Mouse (Mus musculus) ES-E14 (cell line): ENCODE measurements around the gene Ntsr2. TPM values are rescaled to one million over a fixed set of nuclear protein-coding genes. Genes with fewer than 3 reads are reported as not detected.

Source experiments
- DNase-seq: peaks from one replicate; pipeline ENCODE4 v3.0.0-alpha.2; 2013; ENCODE audit warnings: low read depth, low spot score
- H3K27ac ChIP-seq: 2 replicates; pipeline ENCODE4 v1.5.1; 2012; ENCODE audit warnings: low read depth, mild to moderate bottlenecking, low read length, moderate library complexity, mixed read lengths; ENCODE audit not compliant: poor library complexity, insufficient read depth, severe bottlenecking
- H3K36me3 ChIP-seq: 2 replicates; pipeline ENCODE4 v1.6.1; 2012; ENCODE audit warnings: mild to moderate bottlenecking, low read length, moderate library complexity, mixed read lengths; ENCODE audit not compliant: control insufficient read depth, poor library complexity, insufficient read depth, severe bottlenecking
- H3K4me1 ChIP-seq, 2 experiments: fragments of 150-350 bp in 1 of 2; sonication (generic) in 1 of 2; 2 replicates each; pipeline ENCODE4 v1.6.1; 2012; ENCODE audit warnings: low read length in 2 of 2, mild to moderate bottlenecking in 1 of 2, mixed read lengths in 1 of 2; ENCODE audit not compliant: control insufficient read depth in 2 of 2, insufficient read depth in 2 of 2, poor library complexity in 1 of 2
- H3K4me3 ChIP-seq, 2 experiments: fragments of 150-350 bp in 1 of 2; sonication (generic) in 1 of 2; 2 replicates each; pipeline ENCODE4 v1.5.1; 2012; ENCODE audit warnings: low read length in 2 of 2, low read depth in 1 of 2, mild to moderate bottlenecking in 1 of 2, mixed read lengths in 1 of 2; ENCODE audit not compliant: insufficient read depth in 1 of 2, poor library complexity in 1 of 2, severe bottlenecking in 1 of 2
- H3K9ac ChIP-seq: 2 replicates; pipeline ENCODE4 v1.6.1; 2012; ENCODE audit warnings: low read depth, mild to moderate bottlenecking, low read length, mixed read lengths; ENCODE audit not compliant: poor library complexity, insufficient read depth, severe bottlenecking
- H3K9me3 ChIP-seq: fragments of 150-350 bp; sonication (generic); 2 replicates; pipeline ENCODE4 v1.6.1; 2012; ENCODE audit warnings: low read depth, mild to moderate bottlenecking, low read length; ENCODE audit not compliant: control insufficient read depth, insufficient read depth
- CHD2 ChIP-seq: IDR thresholded peaks from 2 replicates; pipeline ENCODE4 v1.6.1; 2014; ENCODE audit warnings: mild to moderate bottlenecking, low read depth, low read length, inconsistent platforms
- HCFC1 ChIP-seq: IDR thresholded peaks from 2 replicates; pipeline ENCODE4 v1.6.1; 2012; ENCODE audit warnings: low read length, inconsistent platforms, borderline replicate concordance; ENCODE audit not compliant: insufficient read depth
- MAFK ChIP-seq: IDR thresholded peaks from 2 replicates; pipeline ENCODE4 v1.6.1; 2014; ENCODE audit warnings: mild to moderate bottlenecking, low read depth, low read length, inconsistent platforms; ENCODE audit not compliant: insufficient read depth
- ZC3H11A ChIP-seq: IDR thresholded peaks from 2 replicates; pipeline ENCODE4 v1.6.1; 2012; ENCODE audit warnings: low read depth, mild to moderate bottlenecking, inconsistent platforms, low read length, borderline replicate concordance
- ZNF384 ChIP-seq: IDR thresholded peaks from 2 replicates; pipeline ENCODE4 v1.6.1; 2012; ENCODE audit warnings: low read depth, low read length, inconsistent platforms
- in situ Hi-C, 2 experiments: fragments of 600-800 bp; cut with MboI; formaldehyde crosslinking; loops; one replicate each; pipeline ENCODE4 v1.15.1; 2025; ENCODE audit warnings: low sequenced_read_pairs in 2 of 2, inconsistent platforms in 1 of 2; ENCODE audit not compliant: unreplicated experiment in 2 of 2
- total RNA-seq: library from RNA; depleted of rRNA; stranded (reverse); fragments of 300-350 nt; gene quantifications from 2 replicates; pipeline ENCODE4 v1.2.3, GENCODE M21; 2012; rRNA removed

Ntsr2 gene
- total RNA-seq, 1 experiment: not detected

GRCm38 (mm10) chr12:16698691-16699090 lies 45.5 kb downstream of the Ntsr2 start:
- H3K36me3 ChIP-seq: peaks cover 3% of the 10 kb centered on the region; the same call in 1 of the 2 replicates
- DNase-seq: no peak
- H3K9me3 ChIP-seq: no peaks in the 10 kb centered on the region
- in situ Hi-C loops: no loop called here
- H3K27ac ChIP-seq: no peak overlapping the region
- H3K4me3 ChIP-seq: no peak overlapping the region
- TF ChIP-seq HCFC1: no peak
- TF ChIP-seq ZC3H11A: no peak
- no peak for TF ChIP-seq CHD2
- TF ChIP-seq ZNF384: no peak
- TF ChIP-seq MAFK: no peak
- no peaks in the 10 kb centered on the region for H3K4me1 ChIP-seq
- H3K9ac ChIP-seq: no peak overlapping the region

Other genes starting within 250 kb of the Ntsr2 start
- gene Lpin1, start 42.4 kb upstream of the Ntsr2 start, total RNA-seq: 15.8 and 20.0 TPM in 2 replicates
- 3.2 TPM in 2 replicates for gene Greb1, start 147.5 kb downstream of the Ntsr2 start, total RNA-seq
- gene E2f6, start 157.6 kb downstream of the Ntsr2 start, total RNA-seq: 10.5 and 12.0 TPM in 2 replicates
- gene Rock2, start 241.5 kb downstream of the Ntsr2 start, total RNA-seq: 37.3 and 44.5 TPM in 2 replicates